Mouse (Mus musculus) spleen, adult 2 months (tissue): ENCODE data around the gene Mfap2.

Experiments used
- CTCF ChIP-seq: fragments of 200-500 bp; IDR thresholded peaks from 2 replicates; pipeline ENCODE4 v1.5.1; 2011; ENCODE audit warnings: mild to moderate bottlenecking, inconsistent platforms; ENCODE audit not compliant: insufficient read depth, insufficient read length, insufficient replicate concordance; ENCODE audit errors: extremely low read depth
- POLR2A ChIP-seq: fragments of 200-500 bp; IDR thresholded peaks from 2 replicates; pipeline ENCODE4 v1.6.1; 2011; ENCODE audit warnings: low read depth, low read length, inconsistent platforms

DNA sequence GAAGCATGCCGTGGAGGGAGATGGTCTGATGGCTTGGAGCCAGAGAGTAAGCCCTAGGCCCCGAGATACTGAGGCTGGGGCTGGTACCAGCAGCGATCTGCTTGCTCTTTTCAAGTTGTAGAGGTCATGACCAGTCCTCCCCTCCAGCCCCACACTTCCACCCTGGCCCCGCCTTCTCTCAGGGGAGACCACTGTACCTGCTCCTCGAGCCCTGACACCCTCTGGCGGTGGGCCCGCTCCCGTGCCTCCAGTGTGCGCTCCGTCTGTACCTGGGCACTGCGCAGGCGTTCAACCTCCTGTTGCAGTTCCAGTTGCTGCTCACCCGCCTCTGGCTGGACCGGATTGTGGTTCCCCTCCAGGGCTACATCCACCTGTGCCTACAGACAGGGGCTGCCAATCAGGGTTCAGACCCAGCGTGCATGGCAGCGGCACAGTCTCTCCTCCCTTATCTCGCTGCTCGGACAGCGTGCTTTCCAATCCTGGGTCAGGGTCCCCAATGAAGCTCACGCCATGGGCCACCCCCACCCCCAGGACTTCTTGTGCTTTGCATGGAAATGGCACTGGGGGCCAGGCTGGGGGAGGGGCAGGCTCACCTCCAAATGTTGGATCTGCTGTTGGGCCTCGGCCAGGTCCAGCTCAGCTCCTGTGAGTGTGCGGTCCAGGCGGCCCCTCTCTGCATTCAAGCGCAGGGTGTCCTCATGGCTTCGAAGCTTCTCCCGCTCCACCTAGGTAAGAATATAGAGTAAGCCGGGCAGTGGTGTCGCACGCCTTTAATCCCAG, 7.6 kb downstream of the Mfap2 start:
- no peak for TF ChIP-seq POLR2A
- TF ChIP-seq CTCF = no peak
